Mouse (Mus musculus) megakaryocyte-erythroid progenitor cell, adult 5-6 weeks (primary cell): ENCODE measurements around the gene Primpol. TPM values are rescaled to one million over a fixed set of nuclear protein-coding genes. Genes with fewer than 3 reads are reported as not detected.

Experiments
- ATAC-seq: replicated peaks from 2 replicates; pipeline ENCODE4 v1.8.0; 2016; ENCODE audit warnings: mild to moderate bottlenecking, inconsistent platforms; ENCODE audit not compliant: severe bottlenecking, poor library complexity, low FRiP score, low TSS enrichment
- total RNA-seq, 2 experiments: library from RNA; stranded (forward) in 1 of 2; stranded (reverse) in 1 of 2; fragments of 200-1000, 215-1000 nt in 1 of 2; fragments of >200 nt in 1 of 2; fragmentation: Nextera tagmentation in 1 of 2; gene quantifications; 2 replicates each; pipeline ENCODE4 v1.2.3; 2014 to 2017

Primpol gene
- total RNA-seq (2014; fragmentation: Nextera tagmentation): 18.6 and 22.4 TPM in 2 replicates
- total RNA-seq (2017): 10.9 and 16.6 TPM in 2 replicates

DNA sequence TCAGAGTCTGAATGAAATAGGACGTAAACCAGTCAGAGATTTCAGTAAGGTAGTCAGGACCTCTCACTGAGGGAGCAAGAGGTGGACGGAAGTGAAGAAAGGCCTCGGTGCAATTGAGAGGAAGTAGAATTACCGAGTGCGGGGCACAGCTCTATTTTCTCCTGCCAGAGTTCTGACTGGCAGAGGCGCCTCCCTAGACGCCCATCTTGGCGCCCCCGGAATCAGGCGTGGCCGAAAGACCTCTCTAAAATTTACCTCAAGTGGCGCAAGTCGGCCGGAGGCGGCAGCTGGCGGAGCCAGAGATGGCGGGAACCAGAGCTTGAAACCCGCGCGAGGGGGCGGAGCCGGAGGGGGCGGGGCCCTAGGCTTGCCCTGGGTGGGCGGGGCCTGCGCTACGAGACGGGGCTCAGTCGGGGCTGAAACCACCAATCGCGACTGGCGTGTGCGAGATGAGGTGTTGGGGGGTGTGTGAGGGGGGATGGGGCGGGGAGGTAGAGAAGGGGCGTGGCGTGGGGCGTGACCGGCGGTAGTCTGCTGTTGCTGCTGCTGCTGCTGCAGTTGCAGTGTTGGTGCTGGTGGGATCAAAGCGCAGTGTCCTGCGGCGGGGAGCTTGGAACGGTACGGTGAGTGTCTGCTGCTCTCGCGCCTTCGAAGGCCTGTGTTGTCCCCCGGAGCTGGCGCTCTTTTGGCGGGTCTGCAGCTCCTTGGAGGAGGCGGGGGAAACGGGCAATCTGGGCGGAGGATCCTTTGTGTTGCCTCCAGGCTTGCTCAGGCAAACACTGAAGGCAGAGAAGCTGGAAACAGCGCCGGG lies at the start of gene Primpol, which contains the start of gene Casp3:
TSS of gene Primpol (minus strand) at position 334 of the 811 bp plus-strand sequence.
TSS of gene Casp3 (plus strand) at position 413 of the 811 bp plus-strand sequence.
- peak; percentile 80 for ATAC-seq

DNA sequence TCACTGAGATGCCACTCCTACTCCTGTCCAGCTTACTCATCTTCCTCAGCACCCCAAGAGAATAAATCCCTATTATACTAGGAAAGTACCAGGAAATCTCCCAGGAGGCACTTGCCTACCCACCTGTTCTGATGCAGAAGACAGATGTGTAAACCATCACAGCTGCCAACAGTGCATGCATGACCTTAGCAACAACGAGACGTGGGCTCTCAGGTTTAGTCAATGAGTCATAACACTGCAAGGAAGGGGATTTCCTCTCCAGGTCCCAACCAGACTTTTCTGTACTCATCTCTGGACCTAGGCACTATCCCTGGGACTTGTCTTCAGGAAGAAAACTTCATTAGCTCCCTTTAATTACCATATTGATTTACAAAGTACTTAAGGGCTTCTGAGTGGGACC lies 38.9 kb upstream of the Primpol start:
- ATAC-seq: no peak

DNA sequence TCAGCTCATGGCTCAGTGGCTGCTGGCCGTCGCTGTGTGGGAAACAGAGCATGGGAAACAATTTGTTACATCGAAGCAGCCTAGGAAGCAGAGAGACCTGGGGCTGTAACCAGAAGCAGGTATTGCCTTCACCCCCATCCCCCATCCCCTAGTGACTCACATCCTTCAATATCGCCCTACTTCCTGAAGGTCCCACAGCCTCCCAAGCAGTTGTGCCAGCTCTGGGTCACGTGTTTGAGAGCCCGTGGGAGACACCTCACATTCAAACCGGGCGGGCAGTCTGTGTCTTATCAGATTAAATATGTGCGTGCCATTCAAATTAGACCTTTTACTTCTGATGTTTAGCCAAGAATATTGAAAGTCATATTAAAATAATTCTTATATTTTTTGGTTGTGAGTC lies 34.9 kb upstream of the Primpol start:
- peak; percentile 82 for ATAC-seq

DNA sequence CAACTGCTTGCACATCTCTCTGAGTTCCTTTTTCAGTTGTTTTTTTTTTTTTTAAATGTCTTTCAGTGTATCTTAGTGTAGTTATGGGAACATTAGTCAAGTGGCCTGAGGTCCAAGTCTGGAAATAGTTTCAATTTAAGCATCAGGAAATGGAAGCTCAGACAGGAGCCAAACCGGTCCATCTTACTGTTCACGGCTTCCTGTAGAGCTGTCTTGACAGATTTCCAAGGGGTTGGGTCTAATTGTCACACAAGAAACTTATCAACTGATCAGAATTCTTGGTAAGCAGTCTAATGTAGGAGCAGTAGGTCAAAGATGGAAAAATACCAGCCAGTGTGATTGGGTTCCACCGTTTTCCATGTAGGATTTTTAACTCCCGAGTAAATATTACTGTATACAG lies 31.4 kb upstream of the Primpol start:
- no peak for ATAC-seq

DNA sequence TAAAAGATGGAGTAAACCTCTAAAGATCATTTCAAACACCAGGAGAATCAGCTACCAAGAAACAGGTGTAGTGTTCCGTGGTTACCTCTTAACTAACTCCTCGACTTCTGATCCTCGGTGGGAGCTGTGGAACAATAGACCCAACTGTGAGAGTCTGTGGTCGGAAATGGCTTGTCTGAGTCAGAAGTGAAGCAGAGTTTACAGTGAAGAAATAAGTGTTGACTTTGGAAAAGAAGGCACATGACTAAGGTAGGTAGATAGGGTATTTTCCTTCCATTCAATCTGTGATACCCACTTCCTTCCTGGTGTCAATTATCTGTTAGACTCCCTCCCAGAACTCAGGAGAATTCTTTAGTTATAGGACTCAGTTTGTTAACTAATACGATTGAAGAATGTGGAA lies 24.3 kb upstream of the Primpol start:
- no peak for ATAC-seq

DNA sequence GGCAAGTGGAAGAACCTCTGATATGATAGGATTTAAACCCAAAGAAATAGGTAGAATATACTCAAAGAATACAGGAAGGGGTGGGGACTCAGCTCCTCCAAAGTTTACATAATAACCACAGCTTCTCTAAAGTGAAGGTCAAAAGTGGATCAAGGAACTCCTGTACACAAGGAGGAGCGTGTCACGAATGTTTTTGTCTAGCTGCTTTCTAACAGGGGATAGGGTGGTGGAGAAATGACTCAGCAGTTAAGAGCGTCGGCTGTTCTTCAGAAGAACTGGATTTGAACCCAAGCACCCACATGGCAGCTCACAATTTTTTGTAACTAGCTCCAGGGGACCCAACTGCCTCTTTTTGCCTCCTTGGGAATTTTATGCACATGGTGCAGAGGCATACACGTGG lies 22.8 kb upstream of the Primpol start:
- no peak for ATAC-seq

DNA sequence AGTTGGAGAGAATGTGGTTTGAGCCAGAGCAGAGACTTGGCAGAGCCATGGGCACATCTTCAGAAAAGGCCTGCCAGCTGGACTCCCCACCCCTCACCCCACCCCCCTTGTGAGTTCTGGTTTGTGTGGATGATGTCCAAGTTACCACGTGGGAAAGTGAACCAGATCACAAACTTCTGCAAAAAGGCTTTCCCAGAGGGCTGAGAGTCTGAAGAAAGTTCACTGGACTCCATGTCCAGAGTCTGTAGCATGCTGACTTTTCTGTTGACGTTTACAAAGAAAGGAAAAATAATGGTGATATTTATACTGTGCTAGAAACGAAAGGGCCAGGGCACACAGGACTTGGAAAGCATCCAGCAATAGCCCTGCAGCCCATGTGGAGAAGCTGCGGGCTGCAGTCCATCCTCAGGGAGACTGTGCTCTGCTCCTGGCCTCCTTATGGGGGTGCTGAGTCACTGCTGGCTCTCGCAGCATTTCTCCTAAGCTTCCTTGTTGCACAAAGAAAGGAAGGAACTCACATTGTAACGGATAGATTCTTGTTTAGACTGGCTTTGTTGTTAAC lies 22.1 kb upstream of the Primpol start:
- no peak for ATAC-seq

DNA sequence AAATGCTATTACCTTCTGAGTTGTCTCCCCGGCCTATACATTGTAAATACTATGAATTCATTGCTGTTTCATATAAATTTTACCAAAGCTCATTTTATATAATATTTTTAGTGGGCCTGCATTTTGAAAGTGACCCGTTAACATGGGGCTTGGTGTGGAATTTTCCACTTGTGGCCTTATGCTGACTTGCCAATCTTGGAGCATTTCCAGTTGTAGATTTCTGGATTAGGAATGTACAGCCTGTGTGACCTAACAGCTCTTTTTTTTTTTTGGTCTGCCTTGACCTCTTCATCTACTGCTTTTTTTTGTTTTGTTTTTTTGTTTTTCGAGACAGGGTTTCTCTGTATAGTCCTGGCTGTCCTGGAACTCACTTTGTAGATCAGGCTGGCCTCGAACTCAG lies 13.9 kb upstream of the Primpol start:
- no peak for ATAC-seq

DNA sequence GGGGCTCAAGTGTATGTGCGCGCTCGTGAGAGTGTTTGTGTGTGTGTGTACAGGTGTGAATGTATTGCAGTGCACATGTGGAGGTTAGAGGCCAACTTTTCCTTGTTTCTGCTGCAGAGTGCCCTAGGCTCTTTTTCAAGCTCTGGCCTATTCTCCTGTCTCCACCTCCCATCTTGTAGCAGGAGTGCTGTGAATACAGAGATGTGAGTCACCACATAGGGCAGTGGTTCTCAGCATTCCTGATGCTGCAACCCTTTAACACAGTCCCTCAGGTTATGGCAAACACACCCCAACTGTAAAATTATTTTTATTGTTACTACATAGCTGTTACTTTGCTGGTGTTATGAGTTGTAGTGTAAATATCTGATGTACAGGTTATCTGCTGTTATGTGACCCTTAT lies 13.4 kb upstream of the Primpol start:
- no peak for ATAC-seq

DNA sequence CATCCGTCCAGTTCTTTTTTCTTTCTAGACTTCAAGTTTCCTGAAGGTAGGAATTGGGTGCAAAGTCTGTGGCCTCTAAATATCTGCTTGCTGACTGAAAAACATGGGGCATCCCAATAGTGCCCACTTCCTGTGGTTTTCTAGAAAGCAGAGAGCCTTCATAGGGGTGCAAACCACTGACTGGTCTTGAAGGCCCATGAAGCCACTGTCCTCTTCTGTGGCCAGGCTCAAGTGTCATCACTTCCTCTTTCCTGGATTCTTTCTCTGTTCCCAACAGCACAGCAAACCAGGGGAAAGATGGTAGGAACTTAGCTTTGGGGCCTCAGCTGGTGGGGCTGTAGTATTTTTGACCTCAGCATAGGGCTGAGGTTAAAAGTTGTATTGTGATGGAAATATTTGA lies 11.6 kb upstream of the Primpol start:
- no peak for ATAC-seq

DNA sequence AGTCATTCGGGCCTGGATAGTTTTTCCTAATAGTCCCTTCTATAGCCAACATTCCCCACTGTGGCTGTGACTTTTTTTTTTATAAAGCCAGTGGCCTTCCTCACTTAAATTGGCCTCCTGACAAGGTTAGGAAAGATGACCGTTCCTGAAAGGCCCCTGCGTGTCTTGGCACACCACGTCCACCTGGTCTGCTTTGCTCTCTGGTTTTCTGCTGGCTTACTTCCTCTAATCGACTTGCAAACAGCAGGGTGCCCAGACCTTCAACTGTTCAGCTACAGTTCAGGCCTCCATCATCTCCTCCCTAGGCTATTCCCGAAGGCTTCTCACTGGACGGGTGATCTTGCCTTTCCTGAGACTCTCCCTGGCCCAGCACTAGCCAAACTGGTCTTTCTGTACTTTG lies 10.9 kb upstream of the Primpol start:
- no peak for ATAC-seq

DNA sequence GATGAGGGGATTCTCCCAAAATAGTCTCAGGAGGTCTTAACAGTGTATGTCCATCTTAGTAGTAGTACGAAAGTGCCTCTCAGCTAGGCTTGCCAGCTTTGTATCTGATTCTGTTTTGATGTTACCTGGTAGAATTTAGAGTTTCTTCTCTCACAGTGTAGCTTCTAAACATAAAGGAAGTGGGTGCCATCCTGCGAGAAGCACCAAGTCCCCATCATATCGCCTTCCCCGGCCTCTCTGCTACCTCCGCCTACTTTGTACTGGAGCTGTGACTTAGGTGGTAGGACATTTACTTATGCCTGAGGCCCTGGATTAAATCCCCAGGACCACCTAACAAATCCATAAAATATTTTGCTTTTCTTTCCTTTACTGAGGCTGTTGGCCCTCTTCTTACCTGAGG lies 9.6 kb upstream of the Primpol start:
- ATAC-seq: no peak

DNA sequence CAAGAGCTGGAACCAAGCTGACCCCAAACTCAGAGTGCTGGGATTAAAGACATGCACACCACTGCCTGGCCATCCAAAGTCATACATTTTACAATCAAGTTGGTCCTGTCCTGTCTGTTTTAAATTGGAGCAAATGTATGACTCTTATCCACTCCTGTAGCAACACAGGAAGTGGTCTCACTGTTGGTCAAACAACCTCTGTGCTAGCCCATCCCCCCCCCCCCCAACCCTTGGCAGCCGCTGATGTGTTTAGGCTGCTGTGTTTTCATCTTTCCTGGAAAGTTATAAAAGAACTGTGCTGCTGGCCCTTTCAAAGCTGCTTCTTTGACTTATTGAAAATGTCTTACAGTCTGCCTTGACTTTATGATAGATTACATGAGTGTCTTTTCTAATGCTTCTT lies 8.2 kb upstream of the Primpol start:
- ATAC-seq: no peak

DNA sequence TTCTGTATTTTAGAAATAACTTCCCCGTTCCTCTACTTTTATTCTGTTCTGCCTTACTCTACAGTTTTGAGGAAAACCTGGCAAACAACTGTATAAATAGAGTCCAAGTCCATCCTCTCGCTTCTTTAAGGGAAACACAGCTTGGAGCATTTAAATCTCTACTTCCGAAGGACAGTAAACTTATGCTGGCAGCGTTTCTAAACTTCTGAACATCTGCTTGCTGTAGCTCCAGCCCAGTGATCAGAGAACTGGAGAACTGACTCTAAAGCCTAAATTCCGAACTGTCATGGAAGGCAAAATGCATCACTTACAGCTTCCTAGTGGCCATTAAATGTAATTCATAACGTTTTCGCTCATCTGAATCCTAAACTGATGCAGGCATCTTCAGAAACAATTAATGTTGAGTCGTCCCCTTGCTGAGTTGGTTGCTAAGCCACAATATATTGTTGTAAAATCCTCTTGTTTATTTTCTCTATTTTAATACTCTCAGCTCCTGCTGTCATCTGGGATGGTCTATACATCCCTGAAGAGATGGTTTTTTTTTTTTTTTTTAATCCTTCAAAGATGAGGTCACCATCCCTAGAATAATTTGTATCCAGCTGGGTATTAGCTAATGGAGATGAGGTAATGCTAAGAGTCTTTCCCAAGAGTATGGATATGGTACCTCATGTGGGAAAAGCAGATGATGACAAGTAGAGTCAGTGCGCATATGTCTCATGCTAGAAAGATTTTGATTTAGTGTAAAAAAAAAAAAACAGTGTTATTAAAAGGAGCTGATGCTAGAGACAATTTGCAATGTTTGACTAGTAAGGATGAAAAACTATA lies 5.6 kb upstream of the Primpol start:
- ATAC-seq: no peak

DNA sequence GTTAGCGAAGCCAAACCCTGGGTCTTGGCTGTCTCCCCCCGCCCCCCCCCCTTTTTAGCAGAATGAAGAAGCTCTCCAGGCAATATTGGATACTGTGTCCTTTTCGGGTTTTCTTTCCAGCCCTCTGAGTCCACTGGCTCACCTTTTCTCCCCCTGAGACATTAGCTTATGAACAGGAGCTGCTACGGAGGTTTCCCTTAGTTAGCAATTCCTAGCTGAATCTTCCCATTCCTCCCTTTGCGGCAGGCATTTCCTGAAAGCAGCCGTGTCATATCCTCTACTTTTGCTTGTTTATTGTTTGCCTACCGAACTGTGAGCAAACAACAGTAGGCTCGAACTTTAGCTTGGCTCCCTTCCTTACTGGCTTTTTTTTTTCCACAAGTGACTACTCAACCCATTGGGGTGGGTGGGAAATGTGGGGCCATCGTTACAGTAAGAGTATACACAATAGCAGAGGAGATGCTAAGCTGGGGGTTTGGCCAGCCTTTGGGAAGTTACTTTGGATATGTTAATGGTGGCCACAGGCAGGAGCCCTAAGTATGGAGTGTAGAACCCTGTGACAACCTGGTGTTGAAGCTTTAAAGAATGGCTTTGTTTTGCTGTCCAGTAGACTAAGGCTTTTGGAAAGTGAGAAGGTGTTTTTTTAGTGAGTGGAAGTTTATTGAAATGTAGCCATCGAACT lies 1.8 kb upstream of the Primpol start:
- ATAC-seq: no peak

DNA sequence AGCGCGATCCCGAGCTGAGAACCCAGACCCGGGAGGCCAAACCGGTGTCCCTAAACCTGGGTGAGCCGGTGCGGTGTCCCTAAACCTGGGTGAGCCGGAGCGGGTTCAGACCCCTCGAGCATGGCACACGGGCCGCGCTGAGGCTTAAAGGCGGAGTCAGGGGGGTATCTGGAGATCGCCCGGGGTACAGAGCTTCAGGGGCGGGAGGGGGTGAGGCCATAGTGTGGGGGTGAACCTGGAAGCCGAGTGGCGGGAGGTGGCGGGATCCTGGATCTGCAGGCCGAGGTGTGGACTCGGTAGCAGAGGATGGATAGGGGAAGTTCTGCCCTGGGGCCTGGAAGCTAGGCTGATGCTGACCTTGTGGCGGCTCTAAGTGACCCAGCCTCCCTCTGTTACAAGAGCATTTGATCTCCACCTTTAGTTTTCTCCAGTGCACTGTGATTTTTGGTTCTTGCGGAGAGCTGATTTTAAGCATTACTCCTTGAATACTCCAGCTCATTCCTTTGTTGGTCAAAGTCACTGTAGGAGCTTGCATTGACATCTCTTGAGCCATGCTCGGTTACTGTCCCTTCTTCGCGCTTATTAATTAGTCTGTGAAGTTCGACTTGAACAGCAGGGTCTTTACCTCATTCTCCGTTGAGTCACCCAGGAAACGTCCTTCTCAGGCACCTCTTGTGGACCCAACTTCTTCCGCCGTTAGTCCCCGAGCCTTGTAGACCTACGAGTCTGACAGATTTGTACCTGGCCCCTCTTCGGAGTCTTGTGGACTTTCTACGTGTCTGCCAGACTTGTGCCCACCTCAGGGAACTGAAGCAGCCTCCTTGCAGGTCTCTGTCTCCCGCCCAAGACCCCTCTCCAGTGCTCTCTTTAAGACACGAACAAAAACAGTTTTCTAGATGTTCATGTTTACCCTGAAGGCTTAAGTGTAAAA lies 943 bp upstream of the Primpol start:
- peak; percentile 51 for ATAC-seq

DNA sequence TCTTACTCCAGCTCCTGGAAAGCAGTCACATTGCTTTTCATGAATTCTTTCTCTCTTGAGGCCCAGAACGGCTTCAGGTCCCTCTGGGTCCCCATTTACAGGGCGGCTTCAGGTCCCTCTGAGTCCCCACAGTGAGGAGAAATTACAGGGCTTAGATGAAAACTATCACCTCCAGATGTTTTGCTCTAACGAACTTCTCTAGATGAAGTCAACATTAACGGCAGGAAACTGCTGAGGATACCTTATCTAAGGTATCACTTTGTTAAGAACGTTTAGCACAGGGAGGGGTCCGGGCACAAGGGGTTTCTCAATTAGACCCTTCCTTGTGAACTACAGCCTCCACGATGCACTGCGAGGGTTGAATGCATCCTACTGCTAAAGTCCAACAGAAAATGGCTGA lies 1.1 kb downstream of the Primpol start:
- ATAC-seq: peak; percentile 17; the same call in 1 of the 2 replicates

DNA sequence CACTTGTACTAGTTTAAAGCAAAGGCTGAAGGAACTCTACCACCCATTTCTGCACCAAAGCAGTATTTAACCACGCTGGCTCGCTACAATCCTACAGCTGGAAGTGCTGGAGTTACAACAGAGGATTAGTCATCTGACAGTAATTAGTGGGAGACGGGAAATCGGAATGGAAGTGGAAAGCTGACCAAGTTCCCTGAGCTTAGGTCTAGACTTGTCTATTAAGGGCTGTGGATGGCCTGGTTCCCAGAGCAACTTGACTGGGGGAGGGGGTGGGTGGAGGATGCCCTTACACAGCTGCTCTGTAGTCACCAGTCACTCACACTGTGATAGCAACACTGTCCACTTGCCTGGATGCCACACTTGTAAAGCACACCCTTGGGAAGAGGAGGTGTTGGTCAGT lies 3.6 kb downstream of the Primpol start:
- ATAC-seq: no peak

DNA sequence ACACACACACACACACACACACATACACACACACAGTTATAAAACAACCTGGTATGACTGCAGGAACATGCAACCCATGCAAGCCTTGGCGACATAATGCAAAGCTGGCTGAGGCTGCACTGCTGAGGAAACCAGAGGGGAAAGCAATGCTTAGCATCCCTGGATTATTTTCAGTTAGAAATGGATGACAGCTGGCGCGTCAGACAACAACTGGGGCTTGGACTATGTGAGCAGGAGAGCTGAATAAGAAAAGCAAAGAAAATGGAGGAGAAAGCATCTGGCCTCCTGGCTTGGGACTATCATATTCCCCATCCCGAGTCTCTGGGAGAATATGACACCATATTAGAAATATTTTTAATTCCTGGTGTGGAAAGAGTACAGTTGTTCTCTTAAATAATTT lies 4.1 kb downstream of the Primpol start:
- ATAC-seq: no peak
